Mouse (Mus musculus) c-Kit-positive CD71-positive TER-119-negative erythroid progenitor cells, embryonic 14.5 days (primary cell): ENCODE measurements around the gene Gm3336.

Experiments
- DNase-seq: peaks from one replicate; pipeline ENCODE4 v3.0.0-alpha.2; 2013; ENCODE audit warnings: low read depth

The Gm3336 gene

GRCm38 (mm10) chr8:70695318-70696018, 22.9 kb upstream of the Gm3336 start:
- DNase-seq: no peak

GRCm38 (mm10) chr8:70696019-70696885, 22.1 kb upstream of the Gm3336 start:
- DNase-seq: no peak

DNA sequence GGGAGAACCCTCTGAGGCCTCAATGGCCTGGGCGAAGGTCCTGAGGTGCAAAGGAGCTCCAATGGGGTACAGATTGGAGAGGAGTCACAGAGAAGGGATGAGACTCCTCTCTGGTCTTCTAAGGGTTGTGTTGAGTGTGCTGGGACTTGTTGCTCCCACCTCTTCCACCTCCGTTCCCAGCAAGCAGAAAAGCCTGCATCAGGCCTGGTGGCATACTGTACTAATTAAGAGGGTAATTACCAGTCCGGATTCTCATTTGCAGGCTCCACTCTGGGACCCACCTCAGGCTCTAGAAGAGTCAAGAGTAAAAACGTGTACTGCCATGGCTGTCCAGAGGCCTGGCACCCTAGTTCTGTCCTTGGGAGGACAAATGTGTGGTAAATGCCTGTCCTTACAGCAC, 21.4 kb upstream of the Gm3336 start:
- DNase-seq: no peak

- no peak for DNase-seq
Observed at GRCm38 (mm10) chr8:70697366-70698250, 20.7 kb upstream of the Gm3336 start.

DNA sequence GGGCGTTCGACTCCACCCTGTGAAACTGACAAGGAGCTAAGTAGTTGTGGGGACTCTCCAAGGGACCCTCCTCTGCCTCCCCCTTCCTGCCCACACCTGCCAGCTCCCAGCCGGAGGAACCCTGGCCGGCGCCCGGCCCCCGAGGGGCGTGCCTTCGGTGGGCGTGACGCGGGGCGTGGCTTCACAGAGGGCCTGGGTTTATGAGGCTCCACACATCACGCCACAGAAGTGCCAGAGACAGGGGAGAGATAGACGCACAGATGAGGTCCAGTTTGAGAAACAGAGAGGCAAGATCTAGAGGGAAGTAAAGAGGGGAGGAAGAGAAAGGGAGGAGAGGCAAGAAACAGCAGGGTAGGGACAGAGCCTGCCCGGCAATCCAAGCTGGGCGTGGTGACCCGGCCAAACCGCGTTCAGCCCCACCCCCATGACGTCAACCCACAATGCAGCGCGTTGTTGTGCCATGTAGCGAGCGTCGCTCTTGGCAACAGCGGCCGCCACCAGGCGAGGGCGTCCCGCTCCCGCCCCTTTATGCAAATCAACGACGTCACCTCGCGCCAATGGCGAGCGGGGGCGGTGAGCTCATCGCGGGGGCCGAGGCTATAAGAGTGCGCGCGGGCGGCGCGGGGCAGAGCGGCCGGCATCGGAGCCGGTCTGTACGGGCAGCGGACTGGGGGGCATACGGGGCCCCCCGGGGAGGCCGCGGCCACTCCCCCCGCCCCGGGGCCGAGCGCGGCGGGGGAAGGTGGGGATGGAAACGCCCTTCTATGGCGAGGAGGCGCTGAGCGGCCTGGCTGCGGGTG, 19.8 kb upstream of the Gm3336 start, which contains the start of gene Jund:
Gene Jund (plus strand): TSS at position 640 of the 800 bp plus-strand sequence.
- peak; percentile 97 for DNase-seq

DNA sequence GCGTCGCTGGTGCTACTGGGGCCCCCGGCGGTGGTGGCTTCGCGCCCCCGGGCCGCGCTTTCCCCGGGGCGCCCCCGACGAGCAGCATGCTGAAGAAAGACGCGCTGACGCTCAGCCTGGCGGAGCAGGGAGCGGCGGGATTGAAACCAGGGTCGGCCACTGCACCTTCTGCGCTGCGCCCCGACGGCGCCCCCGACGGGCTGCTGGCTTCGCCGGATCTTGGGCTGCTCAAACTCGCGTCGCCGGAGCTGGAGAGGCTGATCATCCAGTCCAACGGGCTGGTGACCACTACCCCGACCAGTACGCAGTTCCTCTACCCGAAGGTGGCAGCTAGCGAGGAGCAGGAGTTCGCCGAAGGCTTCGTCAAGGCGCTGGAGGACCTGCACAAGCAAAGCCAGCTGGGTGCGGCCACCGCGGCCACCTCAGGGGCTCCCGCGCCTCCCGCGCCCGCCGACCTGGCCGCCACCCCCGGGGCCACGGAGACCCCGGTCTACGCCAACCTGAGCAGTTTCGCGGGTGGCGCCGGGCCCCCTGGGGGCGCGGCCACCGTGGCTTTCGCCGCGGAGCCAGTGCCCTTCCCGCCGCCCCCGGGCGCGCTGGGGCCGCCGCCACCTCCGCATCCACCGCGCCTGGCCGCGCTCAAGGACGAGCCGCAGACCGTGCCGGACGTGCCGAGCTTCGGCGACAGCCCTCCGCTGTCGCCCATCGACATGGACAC, 19.1 kb upstream of the Gm3336 start:
- no peak for DNase-seq

DNA sequence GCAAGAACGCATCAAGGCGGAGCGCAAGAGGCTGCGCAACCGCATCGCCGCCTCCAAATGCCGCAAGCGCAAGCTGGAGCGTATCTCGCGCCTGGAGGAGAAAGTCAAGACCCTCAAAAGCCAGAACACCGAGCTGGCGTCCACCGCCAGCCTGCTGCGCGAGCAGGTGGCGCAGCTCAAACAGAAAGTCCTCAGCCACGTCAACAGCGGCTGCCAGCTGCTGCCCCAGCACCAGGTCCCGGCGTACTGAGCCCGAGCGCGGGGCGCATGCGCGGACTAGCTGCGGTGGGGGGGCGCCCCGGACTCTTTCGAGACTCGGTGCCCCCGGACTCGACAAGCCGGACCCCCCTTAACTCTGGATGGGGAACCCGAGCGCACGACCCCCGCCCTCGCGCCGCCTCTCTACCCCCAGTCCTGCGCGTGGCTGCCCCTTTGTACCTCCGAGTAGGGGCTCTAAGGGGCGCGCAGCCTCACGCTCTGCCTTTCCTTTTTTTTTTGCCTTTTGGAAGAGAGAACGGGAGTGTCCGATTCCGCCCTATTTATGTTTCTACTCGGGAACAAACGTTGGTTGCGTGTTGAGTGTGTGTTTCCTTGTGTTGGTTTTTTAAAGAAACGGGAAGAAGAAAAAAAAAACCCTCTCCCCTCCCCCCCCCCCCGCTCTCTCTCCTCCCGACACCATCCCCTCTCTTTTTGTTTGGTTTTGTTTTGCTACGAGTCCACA, 18.3 kb upstream of the Gm3336 start:
- no peak for DNase-seq

- DNase-seq: peak; percentile 85
Observed at GRCm38 (mm10) chr8:70700555-70700922, 17.8 kb upstream of the Gm3336 start.

DNA sequence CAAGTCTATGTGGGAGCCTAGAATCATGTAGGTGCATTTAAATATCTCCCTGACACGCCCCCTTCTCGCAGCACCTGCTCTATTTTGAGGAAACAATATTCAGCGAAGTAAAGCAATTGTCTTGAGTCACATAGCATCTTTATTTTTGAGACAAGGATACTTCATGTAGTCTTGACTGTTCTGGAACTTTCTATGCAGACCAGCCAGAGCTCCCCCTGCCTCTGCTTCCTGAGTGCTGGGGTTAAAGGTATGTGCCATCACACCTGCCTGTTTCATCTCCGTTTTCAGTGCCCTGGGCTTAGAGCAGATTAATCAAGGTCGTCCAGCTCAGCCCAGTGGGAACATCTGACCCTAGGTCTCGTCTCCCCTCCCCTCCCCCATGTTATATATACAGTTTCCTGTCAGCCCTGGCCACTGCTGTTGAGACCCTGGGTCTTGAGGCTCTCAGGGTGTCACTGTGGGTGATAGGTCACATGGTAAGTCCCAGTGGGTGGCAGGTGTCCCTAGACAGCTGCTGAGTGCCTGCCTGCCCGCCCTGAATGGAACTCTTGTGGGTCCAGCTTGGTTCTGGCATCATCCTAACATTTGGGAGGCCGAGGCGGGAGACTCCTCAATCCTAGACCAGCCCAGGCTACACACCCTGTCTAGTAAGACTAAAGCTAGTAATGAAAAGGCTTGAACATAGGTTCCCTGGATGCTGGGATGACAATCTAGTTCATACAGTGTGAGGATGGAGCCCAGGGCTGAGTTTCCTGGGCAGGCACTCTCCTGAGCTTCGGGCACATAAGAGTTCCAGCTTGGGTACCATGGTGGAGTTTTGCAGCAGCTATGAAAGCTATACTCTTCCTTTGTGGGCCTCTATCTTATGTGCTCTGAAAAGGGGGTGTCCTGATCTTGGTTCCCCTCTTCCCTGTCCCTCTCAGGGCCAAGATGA, 17.0 kb upstream of the Gm3336 start:
- DNase-seq: no peak

GRCm38 (mm10) chr8:70701982-70702841, 16.1 kb upstream of the Gm3336 start:
- no peak for DNase-seq

DNA sequence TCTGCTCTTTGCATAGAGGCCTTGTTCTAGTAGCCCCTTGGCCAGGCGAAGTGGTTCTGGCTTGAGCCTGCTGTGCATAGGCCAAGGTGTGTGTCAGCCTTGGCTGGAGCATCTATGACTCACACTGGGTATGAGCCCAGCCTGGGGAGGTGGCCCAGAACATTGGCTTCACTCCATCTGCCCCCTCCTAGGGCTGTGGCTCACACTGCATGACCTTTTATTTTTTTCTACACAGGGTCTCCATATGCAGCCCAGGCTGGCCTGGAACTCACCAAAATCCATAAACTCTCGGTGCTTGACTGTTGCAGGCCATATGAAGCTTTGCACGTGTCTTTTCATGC, 15.5 kb upstream of the Gm3336 start:
- DNase-seq: no peak

DNA sequence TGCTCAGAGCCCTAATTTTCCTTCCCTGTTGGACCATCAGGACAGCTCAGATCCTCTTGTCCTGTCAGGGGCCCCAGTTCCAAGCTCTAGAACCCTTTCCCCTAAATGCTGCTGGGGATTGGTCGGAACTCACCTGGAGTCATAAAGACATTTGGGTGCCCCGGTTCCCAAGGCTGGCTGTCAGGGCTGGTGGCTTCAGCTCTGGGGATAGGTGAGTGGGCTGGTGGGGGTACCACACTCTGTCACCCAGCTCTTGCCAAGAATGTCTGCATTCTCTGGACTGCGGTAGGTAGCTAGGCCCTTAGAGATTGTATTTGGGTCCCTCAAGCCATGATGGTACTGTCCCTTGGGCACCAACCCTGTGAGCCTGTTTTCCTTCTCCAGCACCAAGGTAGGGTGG, 15.1 kb upstream of the Gm3336 start, which contains the start of gene Iqcn:
Gene Iqcn (plus strand): TSS at position 171 of the 400 bp plus-strand sequence.
- no peak for DNase-seq

DNA sequence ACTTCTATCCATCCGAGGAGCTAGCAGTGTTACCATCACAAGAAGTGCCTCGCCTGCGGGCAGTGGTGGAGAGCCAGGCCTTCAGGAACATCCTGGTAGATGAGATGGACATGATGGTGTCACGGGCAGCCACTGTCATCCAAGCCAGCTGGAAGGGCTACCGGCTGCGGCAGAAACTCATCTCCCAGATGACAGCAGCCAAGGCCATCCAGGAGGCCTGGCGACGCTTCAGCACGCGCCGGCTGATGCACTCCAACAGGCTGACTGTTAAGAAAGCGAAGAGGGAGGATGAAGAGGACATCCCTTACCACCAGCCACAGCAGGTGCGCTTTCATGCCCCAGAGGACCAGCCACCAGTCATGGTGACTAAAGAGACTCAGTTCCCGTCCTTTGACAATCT, 10.1 kb upstream of the Gm3336 start:
- DNase-seq: no peak

- no peak for DNase-seq
Observed at GRCm38 (mm10) chr8:70709794-70710193, 8.5 kb upstream of the Gm3336 start.

DNA sequence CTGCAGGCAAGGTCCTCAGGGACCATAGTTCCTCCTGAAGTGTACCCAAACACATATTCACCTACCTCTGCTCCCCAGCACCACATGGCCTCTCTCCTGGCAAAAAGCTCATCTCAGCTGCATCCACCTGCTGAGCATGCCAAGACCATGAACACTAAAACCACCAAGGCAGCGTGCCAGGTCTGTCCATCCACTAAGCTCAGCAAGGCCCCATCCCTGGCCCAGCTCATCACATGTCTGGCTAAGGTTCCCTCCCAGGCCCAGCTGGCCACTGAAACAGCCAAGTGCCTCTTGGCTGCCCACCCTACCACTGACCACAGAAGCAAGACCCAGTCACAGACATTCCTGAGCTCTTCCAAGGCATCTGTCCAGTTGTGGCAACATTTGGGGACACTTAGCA, 8.0 kb upstream of the Gm3336 start:
- no peak for DNase-seq

- DNase-seq: no peak
Observed at GRCm38 (mm10) chr8:70711041-70711440, 7.3 kb upstream of the Gm3336 start.

- DNase-seq: no peak
Observed at GRCm38 (mm10) chr8:70713991-70714390, 4.4 kb upstream of the Gm3336 start.

- no peak for DNase-seq
Observed at GRCm38 (mm10) chr8:70715086-70715485, 3.3 kb upstream of the Gm3336 start.
